Mouse (Mus musculus): ENCODE measurements around the gene Rhobtb1. TPM values are rescaled to one million over a fixed set of nuclear protein-coding genes. Genes with fewer than 3 reads are reported as not detected.

Rhobtb1 gene
- polyA plus RNA-seq, 1 experiment from 2014 or later, result 18.1 TPM

GRCm38 (mm10) chr10:69210006-69210405 is 58.8 kb downstream of the Rhobtb1 start:
- no peak overlapping the region for H3K4me3 ChIP-seq (replicated peaks; ENCODE audit: low read depth, low read length)
- H3K9me3 ChIP-seq (ENCODE audit: control insufficient read depth, low read length), result peaks cover 3% of the 10 kb centered on the region; the same call in 1 of the 2 replicates
- H3K4me2 ChIP-seq (ENCODE audit: low read length), result no peak overlapping the region
- peaks cover 10% of the 10 kb centered on the region for H3K4me1 ChIP-seq (ENCODE audit: control insufficient read depth, insufficient read depth, low read length)
- no peaks in the 10 kb centered on the region for H3K27me3 ChIP-seq (ENCODE audit: control insufficient read depth, insufficient read depth, low read length)
- no peak for ATAC-seq (ENCODE audit: low FRiP score, low TSS enrichment)
- WGBS, result 91% methylated on average over 10 of the region's 10 CpGs
- no peak for DNase-seq
- H3K9ac ChIP-seq (replicated peaks; ENCODE audit: low read length), result no peak overlapping the region
- H3K36me3 ChIP-seq (ENCODE audit: control insufficient read depth, insufficient read depth, low read length), result no peaks in the 10 kb centered on the region
- H3K27ac ChIP-seq (replicated peaks; ENCODE audit: low read depth, low read length), result no peak overlapping the region

GRCm38 (mm10) chr10:69210659-69211058 is 59.4 kb downstream of the Rhobtb1 start:
- Histone ChIP-seq H3K4me1 (ENCODE audit: control insufficient read depth, insufficient read depth, low read length) (peaks cover 10% of the 10 kb centered on the region), H3K4me3 (replicated peaks; ENCODE audit: low read depth, low read length) (no peak overlapping the region), H3K27ac (replicated peaks; ENCODE audit: low read depth, low read length) (no peak overlapping the region), H3K4me2 (ENCODE audit: low read length) (no peak overlapping the region), H3K36me3 (ENCODE audit: control insufficient read depth, insufficient read depth, low read length) (no peaks in the 10 kb centered on the region), H3K9ac (replicated peaks; ENCODE audit: low read length) (no peak overlapping the region), H3K9me3 (ENCODE audit: control insufficient read depth, low read length) (peaks cover 3% of the 10 kb centered on the region; the same call in 1 of the 2 replicates), H3K27me3 (ENCODE audit: control insufficient read depth, insufficient read depth, low read length) (no peaks in the 10 kb centered on the region)
- no peak for ATAC-seq (ENCODE audit: low FRiP score, low TSS enrichment)
- DNase-seq, result no peak
- 87% methylated on average over 5 of the region's 5 CpGs for WGBS

GRCm38 (mm10) chr10:69211560-69211959 is 60.3 kb downstream of the Rhobtb1 start:
- Histone ChIP-seq H3K9me3 (ENCODE audit: control insufficient read depth, low read length) (peaks cover 3% of the 10 kb centered on the region; the same call in 1 of the 2 replicates), H3K4me3 (replicated peaks; ENCODE audit: low read depth, low read length) (peak overlapping the region; percentile 73), H3K4me2 (ENCODE audit: low read length) (peak overlapping the region; percentile 79), H3K27ac (replicated peaks; ENCODE audit: low read depth, low read length) (peak overlapping the region; percentile 99), H3K9ac (replicated peaks; ENCODE audit: low read length) (no peak overlapping the region; the same call in 1 of the 2 replicates), H3K4me1 (ENCODE audit: control insufficient read depth, insufficient read depth, low read length) (peaks cover 10% of the 10 kb centered on the region), H3K27me3 (ENCODE audit: control insufficient read depth, insufficient read depth, low read length) (no peaks in the 10 kb centered on the region), H3K36me3 (ENCODE audit: control insufficient read depth, insufficient read depth, low read length) (0 out of 2 replicates have a peak, but pooled peaks cover 2% of the 10 kb centered on the region)
- no peak for ATAC-seq (ENCODE audit: low FRiP score, low TSS enrichment)
- DNase-seq, result no peak
- 61% methylated on average over 8 of the region's 8 CpGs for WGBS

GRCm38 (mm10) chr10:69211976-69212375 is 60.7 kb downstream of the Rhobtb1 start:
- Histone ChIP-seq H3K9me3 (ENCODE audit: control insufficient read depth, low read length) (peaks cover 3% of the 10 kb centered on the region; the same call in 1 of the 2 replicates), H3K27ac (replicated peaks; ENCODE audit: low read depth, low read length) (peak overlapping the region; percentile 99), H3K4me1 (ENCODE audit: control insufficient read depth, insufficient read depth, low read length) (peaks cover 10% of the 10 kb centered on the region), H3K36me3 (ENCODE audit: control insufficient read depth, insufficient read depth, low read length) (0 out of 2 replicates have a peak, but pooled peaks cover 5% of the 10 kb centered on the region), H3K27me3 (ENCODE audit: control insufficient read depth, insufficient read depth, low read length) (no peaks in the 10 kb centered on the region), H3K4me2 (ENCODE audit: low read length) (peak overlapping the region; percentile 79), H3K9ac (replicated peaks; ENCODE audit: low read length) (peak overlapping the region; percentile 97), H3K4me3 (replicated peaks; ENCODE audit: low read depth, low read length) (peak overlapping the region; percentile 73)
- ATAC-seq (ENCODE audit: low FRiP score, low TSS enrichment) (0 out of 2 replicates have a peak, but pooled peaks have one; percentile 18), DNase-seq (peak; percentile 73)
- WGBS, result 2% methylated on average over 14 of the region's 14 CpGs

- H3K4me3 ChIP-seq (replicated peaks; ENCODE audit: low read depth, low read length), result peak within 1 kb of the TSS; percentile 73
- H3K36me3 ChIP-seq (ENCODE audit: control insufficient read depth, insufficient read depth, low read length), result 0 out of 2 replicates have a peak, but pooled peaks cover 5% of the 10 kb centered on the region
- under 1% methylated on average over 82 of the region's 84 CpGs for WGBS
- H3K4me2 ChIP-seq (ENCODE audit: low read length), result peak within 1 kb of the TSS; percentile 79
- ATAC-seq (ENCODE audit: low FRiP score, low TSS enrichment) (peak; percentile 91), DNase-seq (peak; percentile 90)
- peak within 1 kb of the TSS; percentile 99 for H3K27ac ChIP-seq (replicated peaks; ENCODE audit: low read depth, low read length)
- no peaks in the 10 kb centered on the region for H3K27me3 ChIP-seq (ENCODE audit: control insufficient read depth, insufficient read depth, low read length)
- H3K4me1 ChIP-seq (ENCODE audit: control insufficient read depth, insufficient read depth, low read length), result peaks cover 10% of the 10 kb centered on the region
- peak within 1 kb of the TSS; percentile 97 for H3K9ac ChIP-seq (replicated peaks; ENCODE audit: low read length)
- H3K9me3 ChIP-seq (ENCODE audit: control insufficient read depth, low read length), result peaks cover 3% of the 10 kb centered on the region; the same call in 1 of the 2 replicates
Measured at GRCm38 (mm10) chr10:69212542-69213440, 61.6 kb downstream of the Rhobtb1 start, which contains the start of gene A930033H14Rik. Gene A930033H14Rik (minus strand): TSS chr10:69213098.

- ATAC-seq (ENCODE audit: low FRiP score, low TSS enrichment), result peak; percentile 55
- 1% methylated on average over 21 of the region's 21 CpGs for WGBS
- H3K36me3 ChIP-seq (ENCODE audit: control insufficient read depth, insufficient read depth, low read length), result peaks cover 9% of the 10 kb centered on the region; the same call in 1 of the 2 replicates
- H3K4me3 ChIP-seq (replicated peaks; ENCODE audit: low read depth, low read length), result peak overlapping the region; percentile 73
- peak overlapping the region; percentile 99 for H3K27ac ChIP-seq (replicated peaks; ENCODE audit: low read depth, low read length)
- DNase-seq, result peak; percentile 75
- H3K9me3 ChIP-seq (ENCODE audit: control insufficient read depth, low read length), result peaks cover 3% of the 10 kb centered on the region; the same call in 1 of the 2 replicates
- H3K4me1 ChIP-seq (ENCODE audit: control insufficient read depth, insufficient read depth, low read length), result peaks cover 10% of the 10 kb centered on the region
- H3K27me3 ChIP-seq (ENCODE audit: control insufficient read depth, insufficient read depth, low read length), result no peaks in the 10 kb centered on the region
- peak overlapping the region; percentile 79 for H3K4me2 ChIP-seq (ENCODE audit: low read length)
- peak overlapping the region; percentile 97 for H3K9ac ChIP-seq (replicated peaks; ENCODE audit: low read length)
Measured at GRCm38 (mm10) chr10:69213451-69213877, 62.2 kb downstream of the Rhobtb1 start.

GRCm38 (mm10) chr10:69213986-69214385 is 62.8 kb downstream of the Rhobtb1 start:
- Histone ChIP-seq H3K36me3 (ENCODE audit: control insufficient read depth, insufficient read depth, low read length) (peaks cover 14% of the 10 kb centered on the region; the same call in 1 of the 2 replicates), H3K4me2 (ENCODE audit: low read length) (peak overlapping the region; percentile 79), H3K9me3 (ENCODE audit: control insufficient read depth, low read length) (no peaks in the 10 kb centered on the region), H3K4me1 (ENCODE audit: control insufficient read depth, insufficient read depth, low read length) (peaks cover 10% of the 10 kb centered on the region), H3K27me3 (ENCODE audit: control insufficient read depth, insufficient read depth, low read length) (no peaks in the 10 kb centered on the region), H3K27ac (replicated peaks; ENCODE audit: low read depth, low read length) (peak overlapping the region; percentile 99; the same call in 1 of the 2 replicates), H3K9ac (replicated peaks; ENCODE audit: low read length) (peak overlapping the region; percentile 97), H3K4me3 (replicated peaks; ENCODE audit: low read depth, low read length) (peak overlapping the region; percentile 73)
- 30% methylated on average over 5 of the region's 5 CpGs for WGBS
- no peak for ATAC-seq (ENCODE audit: low FRiP score, low TSS enrichment)
- DNase-seq, result peak; percentile 19

GRCm38 (mm10) chr10:69217127-69217690 is 66.0 kb downstream of the Rhobtb1 start:
- peaks cover 10% of the 10 kb centered on the region for H3K4me1 ChIP-seq (ENCODE audit: control insufficient read depth, insufficient read depth, low read length)
- H3K27ac ChIP-seq (replicated peaks; ENCODE audit: low read depth, low read length), result no peak overlapping the region
- H3K4me2 ChIP-seq (ENCODE audit: low read length), result no peak overlapping the region
- no peak overlapping the region for H3K9ac ChIP-seq (replicated peaks; ENCODE audit: low read length)
- H3K9me3 ChIP-seq (ENCODE audit: control insufficient read depth, low read length), result no peaks in the 10 kb centered on the region
- H3K36me3 ChIP-seq (ENCODE audit: control insufficient read depth, insufficient read depth, low read length), result peaks cover 14% of the 10 kb centered on the region; the same call in 1 of the 2 replicates
- 93% methylated on average over 4 of the region's 4 CpGs for WGBS
- DNase-seq, result no peak
- no peaks in the 10 kb centered on the region for H3K27me3 ChIP-seq (ENCODE audit: control insufficient read depth, insufficient read depth, low read length)
- ATAC-seq (ENCODE audit: low FRiP score, low TSS enrichment), result no peak
- H3K4me3 ChIP-seq (replicated peaks; ENCODE audit: low read depth, low read length), result no peak overlapping the region

Measured in midbrain, embryonic 14.5 days (tissue).